Mouse (Mus musculus) forebrain, embryonic 15.5 days (tissue): ENCODE data around the gene Gm35315. TPM values are rescaled to one million over a fixed set of nuclear protein-coding genes. Genes with fewer than 3 reads are reported as not detected.
A peak's percentile ranks its signal among the peaks of the same experiment; 100 is the strongest.
"Not testable (repeated sequence)": the region's sequence is repeated elsewhere in the genome, so short reads cannot be mapped to it uniquely, and the experiment has no call there.

Source experiments
- ATAC-seq: fragments of 200-750 bp; cut with Nextera tagmentation; replicated peaks from 2 replicates; pipeline ENCODE4 v1.8.0; 2017; ENCODE audit warnings: mild to moderate bottlenecking, moderate TSS enrichment, moderate library complexity
- H3K27ac ChIP-seq: fragments of 300-500 bp; sonication (generic); replicated peaks from 2 replicates; pipeline ENCODE4 v1.5.1; 2015; ENCODE audit warnings: mild to moderate bottlenecking, inconsistent platforms
- H3K27me3 ChIP-seq: fragments of 300-500 bp; sonication (generic); 2 replicates; pipeline ENCODE4 v1.6.1; 2015; ENCODE audit warnings: inconsistent platforms
- H3K36me3 ChIP-seq: fragments of 300-500 bp; sonication (generic); 2 replicates; pipeline ENCODE4 v1.6.1; 2015; ENCODE audit warnings: mild to moderate bottlenecking, inconsistent platforms
- H3K4me1 ChIP-seq: fragments of 300-500 bp; sonication (generic); 2 replicates; pipeline ENCODE4 v1.6.1; 2015; ENCODE audit warnings: inconsistent platforms
- H3K4me2 ChIP-seq: fragments of 300-500 bp; sonication (generic); replicated peaks from 2 replicates; pipeline ENCODE4 v1.6.1; 2015; ENCODE audit warnings: mild to moderate bottlenecking, inconsistent platforms
- H3K4me3 ChIP-seq: fragments of 300-500 bp; sonication (generic); 2 replicates; pipeline ENCODE4 v1.5.1; 2015; ENCODE audit warnings: mild to moderate bottlenecking, inconsistent platforms
- H3K9ac ChIP-seq: fragments of 300-500 bp; sonication (generic); replicated peaks from 2 replicates; pipeline ENCODE4 v1.6.1; 2015; ENCODE audit warnings: mild to moderate bottlenecking, inconsistent platforms
- H3K9me3 ChIP-seq: fragments of 300-500 bp; sonication (generic); 2 replicates; pipeline ENCODE4 v1.6.1; 2016; ENCODE audit warnings: inconsistent platforms
- WGBS: fragments of 180-500 bp; shearing (Covaris S2); methylation state at CpG from one replicate; pipeline ENCODE4 v1.1.7; 2015; ENCODE audit warnings: mixed read lengths; 5-methylcytosine and 5-hydroxymethylcytosine counted together
- polyA plus RNA-seq: library from polyadenylated mRNA; unstranded; fragments of >200 nt; fragmentation: Nextera tagmentation; extraction: Ambion mirVana; gene quantifications from 2 replicates; pipeline ENCODE4 v1.2.1, GENCODE M21; 2015

The Gm35315 gene
- polyA plus RNA-seq, 1 experiment from 2014 or later: 1.0 TPM

DNA sequence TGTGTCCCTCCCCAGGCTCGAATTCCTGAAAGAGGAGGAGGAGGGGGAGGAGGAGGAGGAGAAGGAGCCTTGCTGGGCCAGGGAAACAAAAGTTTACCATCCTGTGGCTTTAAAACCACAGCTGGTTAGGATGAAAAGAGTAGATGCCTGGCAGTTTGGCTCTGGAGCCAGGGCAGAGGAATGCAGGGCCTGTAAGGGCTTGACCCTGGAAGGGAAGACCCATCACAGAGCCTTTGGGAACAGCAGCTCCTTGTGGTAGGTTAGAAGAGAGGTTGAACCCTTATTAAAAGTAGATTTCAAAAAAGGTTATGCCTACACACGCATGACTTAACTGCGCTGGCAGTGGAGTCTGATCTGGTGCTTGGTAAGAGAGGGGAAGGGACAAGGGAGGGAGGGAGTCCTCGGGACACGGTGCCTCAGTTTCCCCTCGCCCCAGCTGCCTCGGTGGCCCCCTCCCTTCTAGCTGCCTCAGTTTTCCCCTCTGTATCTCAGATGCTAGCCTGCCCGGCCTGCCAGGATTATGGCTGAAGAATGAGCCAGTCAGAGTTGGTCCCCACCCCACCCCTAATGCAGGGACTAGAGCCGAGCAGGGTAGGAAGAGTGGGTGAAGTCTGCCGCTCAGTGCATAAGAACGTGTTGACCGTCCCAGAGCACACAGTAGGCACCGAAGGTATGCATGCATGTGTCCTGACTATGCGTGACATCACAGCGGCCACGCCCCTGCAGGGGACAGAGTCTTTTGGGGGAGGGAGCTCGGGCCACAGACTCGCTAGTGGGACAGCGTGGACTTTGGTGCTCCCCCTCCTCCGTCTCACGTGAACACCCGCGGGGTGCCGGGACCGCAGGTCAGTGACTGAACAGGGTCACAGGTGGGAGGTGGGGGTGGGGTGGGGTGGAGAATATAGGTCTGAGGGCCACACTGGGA is 5.7 kb upstream of the Gm35315 start, which contains the start of gene Plcxd1:
Gene Plcxd1 (plus strand): TSS at position 314 of the 925 bp plus-strand sequence.
- 6% methylated on average over 25 of the region's 25 CpGs for WGBS
- H3K27me3 ChIP-seq: no peaks in the 10 kb centered on the region
- H3K9ac ChIP-seq: no peak within 1 kb of the TSS
- H3K27ac ChIP-seq: no peak within 1 kb of the TSS
- peaks cover 25% of the 10 kb centered on the region for H3K36me3 ChIP-seq
- no peaks in the 10 kb centered on the region for H3K9me3 ChIP-seq
- peak within 1 kb of the TSS; percentile 37 for H3K4me3 ChIP-seq
- H3K4me1 ChIP-seq: peaks cover 20% of the 10 kb centered on the region
- peak within 1 kb of the TSS; percentile 69 for H3K4me2 ChIP-seq
- no peak for ATAC-seq

GRCm38 (mm10) chr5:110098991-110099477 is 4.8 kb upstream of the Gm35315 start:
- H3K9ac ChIP-seq: no peak overlapping the region
- no peak overlapping the region for H3K4me2 ChIP-seq
- 21% methylated on average over 1 of the region's 1 CpGs for WGBS
- no peaks in the 10 kb centered on the region for H3K9me3 ChIP-seq
- H3K27ac ChIP-seq: no peak overlapping the region
- peaks cover 24% of the 10 kb centered on the region for H3K4me1 ChIP-seq
- H3K36me3 ChIP-seq: peaks cover 17% of the 10 kb centered on the region
- no peak overlapping the region for H3K4me3 ChIP-seq
- no peaks in the 10 kb centered on the region for H3K27me3 ChIP-seq
- ATAC-seq: no peak

DNA sequence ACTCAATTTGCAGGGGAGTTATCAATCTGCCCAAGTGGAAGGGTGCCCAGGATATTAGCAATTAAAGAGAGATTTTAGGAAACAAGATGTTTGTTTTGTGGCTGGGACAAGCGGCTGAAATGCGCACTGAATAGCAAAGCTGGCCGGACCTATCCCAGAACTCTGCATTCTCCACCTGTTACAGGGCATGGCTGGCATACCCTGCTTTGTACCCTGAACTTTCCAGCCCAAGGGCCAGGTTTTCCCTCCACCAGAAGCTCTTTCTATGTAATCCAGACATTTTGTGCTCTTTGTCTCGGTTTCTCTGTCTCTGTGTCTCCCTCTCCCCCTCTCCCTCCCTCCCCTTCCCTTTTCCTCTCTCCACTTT is 610 bp upstream of the Gm35315 start:
- Histone ChIP-seq H3K36me3 (no peaks in the 10 kb centered on the region), H3K27me3 (no peaks in the 10 kb centered on the region), H3K4me1 (peaks cover 5% of the 10 kb centered on the region), H3K27ac (peak overlapping the region; percentile 50; the same call in 1 of the 2 replicates), H3K9ac (peak overlapping the region; percentile 63), H3K4me3 (peak overlapping the region; percentile 44), H3K4me2 (peak overlapping the region; percentile 78), H3K9me3 (no peaks in the 10 kb centered on the region)
- peak; percentile 23 for ATAC-seq
- WGBS: 5% methylated on average over 4 of the region's 4 CpGs

DNA sequence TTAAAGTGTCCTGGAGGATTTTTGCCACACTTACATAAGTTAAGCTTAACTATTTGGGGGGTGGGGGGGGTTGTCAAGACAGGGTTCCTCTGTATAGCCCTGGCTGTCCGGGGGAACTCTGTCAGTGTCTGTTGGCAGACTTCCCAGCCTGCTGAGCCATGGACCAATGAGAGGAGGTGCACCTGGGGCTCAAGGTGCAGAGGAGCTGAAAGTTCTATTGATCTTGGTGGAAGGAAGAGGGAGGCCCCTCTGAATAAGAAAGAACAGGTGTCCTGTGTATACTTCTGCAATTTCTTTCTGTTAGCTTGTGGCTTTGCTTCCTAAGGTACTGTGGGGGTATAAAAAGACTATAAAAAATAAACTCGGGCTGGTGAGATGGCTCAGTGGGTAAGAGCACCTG is 2.7 kb downstream of the Gm35315 start:
- no peaks in the 10 kb centered on the region for H3K27me3 ChIP-seq
- no peak overlapping the region for H3K4me3 ChIP-seq
- H3K4me1 ChIP-seq: peaks cover 5% of the 10 kb centered on the region
- H3K36me3 ChIP-seq: no peaks in the 10 kb centered on the region
- no peak overlapping the region for H3K27ac ChIP-seq
- no peak overlapping the region for H3K4me2 ChIP-seq
- H3K9ac ChIP-seq: no peak overlapping the region
- no peak for ATAC-seq
- 72% methylated on average over 2 of the region's 2 CpGs for WGBS
- H3K9me3 ChIP-seq: no peaks in the 10 kb centered on the region

DNA sequence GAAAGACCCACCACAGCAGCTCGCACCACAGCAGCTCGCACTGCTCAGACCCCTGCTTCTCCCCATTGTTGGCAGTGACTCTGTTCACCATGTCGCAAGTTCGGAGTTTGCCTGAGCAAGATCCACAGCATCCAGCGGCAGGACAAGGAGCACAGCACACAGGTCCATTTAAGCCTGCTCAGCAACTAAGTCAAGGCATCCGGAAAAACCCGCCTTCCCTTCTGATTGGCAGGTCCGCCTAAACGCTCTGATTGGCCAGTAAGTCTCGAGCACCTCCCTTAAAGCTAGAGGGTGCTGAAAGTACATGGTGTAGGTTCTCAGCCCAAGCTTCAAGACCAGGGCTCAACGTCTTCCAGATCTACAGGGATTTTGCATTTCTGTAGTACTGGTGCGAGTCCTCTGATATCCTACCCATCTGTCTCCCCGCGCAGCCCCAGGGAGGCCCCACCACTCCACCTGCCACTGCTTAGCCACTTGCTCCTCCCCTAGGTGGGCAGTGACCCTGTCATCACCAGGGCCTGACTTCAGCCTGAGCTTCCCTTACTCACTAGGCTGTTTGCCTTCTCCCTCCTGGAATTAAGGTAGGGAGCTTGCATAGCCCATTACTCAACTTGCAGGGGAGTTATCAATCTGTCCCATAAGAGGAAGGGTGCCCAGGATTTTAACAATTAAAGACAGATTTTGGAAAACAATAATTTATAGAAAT is 7.9 kb downstream of the Gm35315 start:
- H3K9me3 ChIP-seq: no peaks in the 10 kb centered on the region
- WGBS: 47% methylated on average over 14 of the region's 14 CpGs
- H3K36me3 ChIP-seq: no peaks in the 10 kb centered on the region
- no peak overlapping the region for H3K9ac ChIP-seq
- ATAC-seq: no peak
- no peaks in the 10 kb centered on the region for H3K4me1 ChIP-seq
- H3K4me3 ChIP-seq: no peak overlapping the region
- H3K27ac ChIP-seq: no peak overlapping the region
- no peak overlapping the region for H3K4me2 ChIP-seq
- H3K27me3 ChIP-seq: no peaks in the 10 kb centered on the region

DNA sequence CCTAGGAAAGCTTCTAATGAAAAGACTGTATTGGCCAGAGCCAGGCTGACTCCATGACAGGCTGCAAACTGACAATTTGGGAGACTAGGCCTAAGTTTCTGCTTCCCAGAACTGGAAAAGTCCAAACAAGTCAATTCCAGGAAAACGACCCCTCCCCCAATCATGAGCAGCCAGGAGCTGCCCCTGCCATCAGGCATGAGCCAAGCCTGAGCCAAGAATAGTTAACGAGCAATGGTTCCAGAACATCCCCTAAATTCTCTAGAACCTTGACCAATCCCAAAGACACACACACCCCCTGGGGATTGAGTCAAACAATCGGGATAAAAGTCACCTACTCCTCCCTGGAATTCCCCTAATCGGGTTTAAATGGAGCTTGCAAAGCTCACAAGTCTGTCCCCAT is 11.3 kb downstream of the Gm35315 start:
- Histone ChIP-seq H3K9ac (no peak overlapping the region), H3K4me2 (no peak overlapping the region), H3K4me1 (no peaks in the 10 kb centered on the region), H3K9me3 (peaks cover 27% of the 10 kb centered on the region), H3K27ac (no peak overlapping the region), H3K4me3 (no peak overlapping the region), H3K27me3 (no peaks in the 10 kb centered on the region), H3K36me3 (peaks cover 6% of the 10 kb centered on the region; the same call in 1 of the 2 replicates)
- 87% methylated on average over 4 of the region's 4 CpGs for WGBS
- ATAC-seq: no peak

- not testable (repeated sequence) for H3K36me3 ChIP-seq, H3K4me2 ChIP-seq, H3K4me3 ChIP-seq, H3K4me1 ChIP-seq, H3K27me3 ChIP-seq, ATAC-seq, H3K9ac ChIP-seq, H3K27ac ChIP-seq
- 83% methylated on average over 2 of the region's 2 CpGs for WGBS
- peaks cover 25% of the 10 kb centered on the region for H3K9me3 ChIP-seq
Observed at GRCm38 (mm10) chr5:110072413-110072812, 21.8 kb downstream of the Gm35315 start, which contains the start of gene Gm17655. Gene Gm17655 (minus strand): TSS chr5:110072513.

DNA sequence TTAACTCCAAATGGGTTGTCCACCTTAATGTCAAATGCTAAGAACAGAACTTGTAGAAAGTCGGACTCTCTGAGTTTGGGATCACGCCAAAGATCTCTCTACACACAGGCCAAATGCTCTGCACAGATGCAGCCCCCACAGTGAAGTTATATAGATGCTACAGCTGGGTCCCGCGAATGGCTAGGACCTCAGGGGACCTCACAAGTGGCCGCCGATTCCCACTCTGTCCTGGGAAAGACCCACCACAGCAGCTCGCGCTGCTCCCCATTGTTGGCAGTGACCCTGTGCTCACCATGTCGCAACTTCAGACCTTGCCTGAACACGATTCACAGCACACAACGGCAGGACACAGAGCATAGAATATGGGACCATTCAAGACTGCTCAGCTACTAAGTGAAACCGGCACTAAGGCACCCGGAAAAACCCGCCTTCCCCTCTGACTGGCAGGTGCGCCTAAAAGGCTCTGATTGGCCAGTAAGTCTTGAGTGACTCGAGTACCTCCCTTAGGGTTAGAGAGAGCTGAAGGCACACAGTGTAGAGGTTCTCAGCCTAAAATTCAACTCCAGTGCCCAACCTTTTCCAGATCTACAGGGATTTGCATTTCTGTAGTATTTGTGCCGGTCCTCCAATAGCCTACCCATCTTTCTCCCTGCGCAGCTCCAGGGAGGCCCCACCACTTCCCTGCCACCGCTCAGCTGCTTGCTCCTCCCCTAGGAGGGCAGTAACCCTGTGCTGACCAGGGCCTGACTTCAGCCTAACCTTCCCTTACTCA is 36.4 kb downstream of the Gm35315 start:
- ATAC-seq: peak; percentile 99
- H3K4me1 ChIP-seq: no peaks in the 10 kb centered on the region
- H3K4me3 ChIP-seq: peak overlapping the region; percentile 47
- no peaks in the 10 kb centered on the region for H3K27me3 ChIP-seq
- peak overlapping the region; percentile 39 for H3K27ac ChIP-seq
- H3K36me3 ChIP-seq: no peaks in the 10 kb centered on the region
- no peaks in the 10 kb centered on the region for H3K9me3 ChIP-seq
- peak overlapping the region; percentile 42 for H3K9ac ChIP-seq
- WGBS: 5% methylated on average over 19 of the region's 19 CpGs
- peak overlapping the region; percentile 46 for H3K4me2 ChIP-seq

Other genes starting within 250 kb of the Gm35315 start
- 0.43 and 0.61 TPM in 2 replicates for gene Gm15446, start 171.0 kb downstream of the Gm35315 start, polyA plus RNA-seq
- gene Zfp932, start 97.9 kb downstream of the Gm35315 start, polyA plus RNA-seq: 27.7 and 30.3 TPM in 2 replicates
- 4.6 and 8.8 TPM in 2 replicates for gene Gm17655, start 21.9 kb downstream of the Gm35315 start, polyA plus RNA-seq
- 2.6 and 2.8 TPM in 2 replicates for gene Plcxd1, start 5.5 kb upstream of the Gm35315 start, polyA plus RNA-seq
- gene Gtpbp6, start 13.8 kb upstream of the Gm35315 start, polyA plus RNA-seq: 66.3 and 67.9 TPM in 2 replicates
- 17.3 and 17.9 TPM in 2 replicates for gene Zfp605, start 15.7 kb upstream of the Gm35315 start, polyA plus RNA-seq
- 85.2 and 86.9 TPM in 2 replicates for gene Chfr, start 41.4 kb upstream of the Gm35315 start, polyA plus RNA-seq
- 21.6 and 21.7 TPM in 2 replicates for gene Golga3, start 82.3 kb upstream of the Gm35315 start, polyA plus RNA-seq
- gene Ankle2, start 136.6 kb upstream of the Gm35315 start, polyA plus RNA-seq: 26.9 and 28.6 TPM in 2 replicates
- 105 and 107 TPM in 2 replicates for gene Pgam5, start 175.5 kb upstream of the Gm35315 start, polyA plus RNA-seq
- gene Pxmp2, start 191.8 kb upstream of the Gm35315 start, polyA plus RNA-seq: 6.3 and 8.4 TPM in 2 replicates
- 14.3 and 16.3 TPM in 2 replicates for gene Pole, start 191.9 kb upstream of the Gm35315 start, polyA plus RNA-seq
- gene P2rx2, start 248.8 kb upstream of the Gm35315 start, polyA plus RNA-seq: 5.7 and 6.8 TPM in 2 replicates